Mouse (Mus musculus) spleen, postnatal 10 days (tissue): ENCODE data around the gene Cetn2.
A peak's percentile ranks its signal among the peaks of the same experiment; 100 is the strongest.

Experiments used
- DNase-seq, 2 experiments: peaks; one replicate each; pipeline ENCODE4 v3.0.0; 2021 to 2022; ENCODE audit warnings: low spot score in 2 of 2

Gene Cetn2

GRCm38 (mm10) chrX:72917884-72918681, at the start of gene Cetn2, which contains the start of gene Nsdhl:
Gene Cetn2, minus strand, starts transcription at chrX:72918411.
Gene Nsdhl, plus strand, starts transcription at chrX:72918557.
- peak; percentile 59 to 86 for DNase-seq

DNA sequence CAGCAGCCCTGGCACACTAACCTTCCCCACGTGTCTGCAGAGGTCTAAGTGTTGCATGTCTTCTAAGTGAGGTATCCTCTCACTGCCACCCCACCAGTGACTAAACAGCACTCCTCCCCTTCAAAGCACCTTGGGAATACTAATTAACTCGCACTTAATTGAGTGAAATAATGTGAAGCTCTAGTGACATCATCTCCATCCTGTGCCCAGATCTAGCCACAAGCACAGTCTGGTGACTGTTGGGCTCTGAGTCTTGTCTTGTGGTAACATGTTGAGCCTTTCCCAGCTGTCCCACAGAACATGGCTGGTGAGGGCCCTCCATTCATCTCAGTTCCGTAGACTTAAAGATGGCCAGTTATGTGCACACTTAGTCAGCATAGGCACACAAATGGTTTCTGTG, 44.5 kb upstream of the Cetn2 start:
- no peak for DNase-seq

DNA sequence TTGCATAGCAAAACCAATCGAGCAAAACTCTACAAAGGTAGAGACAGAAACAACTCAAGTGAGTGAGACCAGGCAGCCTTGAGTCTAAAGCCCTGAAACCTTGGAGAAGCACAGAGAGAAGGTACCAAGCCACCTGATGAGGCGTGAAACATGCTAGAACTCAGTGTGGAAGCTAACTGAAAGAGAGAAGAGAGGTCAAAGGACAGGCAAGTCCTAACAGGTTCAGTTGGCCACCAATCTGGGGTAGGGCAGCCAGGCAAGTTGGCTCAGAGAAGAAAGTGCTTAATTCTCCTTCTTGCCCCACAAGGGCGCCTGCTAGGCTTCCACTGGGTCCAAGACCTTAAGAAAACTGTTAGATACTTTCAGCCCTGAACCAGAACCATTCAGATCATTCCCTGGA, 43.3 kb upstream of the Cetn2 start:
- no peak for DNase-seq

DNA sequence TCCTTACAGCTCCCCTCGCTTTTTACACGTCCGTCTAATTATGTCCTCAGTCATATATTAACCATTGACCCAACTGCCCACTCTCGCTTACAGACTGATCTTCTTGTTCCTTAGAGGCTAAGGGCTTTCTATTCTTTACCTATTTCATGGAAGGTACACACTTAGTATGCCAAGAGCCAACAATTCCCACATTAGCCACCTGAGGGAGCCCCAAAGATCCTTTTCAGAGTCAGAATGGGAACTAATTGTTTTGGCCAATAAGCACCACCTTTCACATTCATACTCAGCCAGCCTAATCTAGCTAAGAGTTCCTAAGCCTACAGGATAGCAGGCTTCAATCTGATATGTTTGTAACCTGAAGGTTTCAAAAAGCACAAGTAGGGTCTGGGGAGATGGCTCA, 42.2 kb upstream of the Cetn2 start:
- DNase-seq: peak in 1 of 2 experiments; percentile 20

GRCm38 (mm10) chrX:72956486-72956885, 38.3 kb upstream of the Cetn2 start:
- DNase-seq: no peak

- no peak for DNase-seq
These were observed 35.3 kb upstream of the Cetn2 start for GRCm38 (mm10) chrX:72953464-72953863.

GRCm38 (mm10) chrX:72921391-72921790, 3.2 kb upstream of the Cetn2 start:
- DNase-seq: no peak

GRCm38 (mm10) chrX:72918682-72919059, 460 bp upstream of the Cetn2 start:
- no peak for DNase-seq

GRCm38 (mm10) chrX:72911611-72912010, 6.6 kb downstream of the Cetn2 start:
- DNase-seq: no peak

DNA sequence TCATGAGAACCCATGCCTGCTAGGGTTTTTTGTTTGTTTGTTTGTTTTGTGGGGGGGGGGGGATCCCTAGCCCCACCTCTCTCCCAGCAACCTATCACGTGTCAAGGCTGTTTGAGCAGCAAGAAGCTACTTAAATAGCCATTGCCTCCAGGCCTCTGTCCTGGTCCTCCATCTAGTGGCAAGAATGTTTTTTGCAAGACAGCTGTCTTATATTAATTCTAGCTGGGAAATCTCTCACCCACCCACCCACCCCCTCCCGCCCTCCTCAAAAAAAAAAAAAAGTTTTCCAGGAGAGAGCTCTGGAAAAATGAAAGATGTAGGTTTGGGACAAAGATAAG, 9.8 kb downstream of the Cetn2 start:
- DNase-seq: no peak

- DNase-seq: no peak
These were observed 10.4 kb downstream of the Cetn2 start for GRCm38 (mm10) chrX:72907619-72908403.

DNA sequence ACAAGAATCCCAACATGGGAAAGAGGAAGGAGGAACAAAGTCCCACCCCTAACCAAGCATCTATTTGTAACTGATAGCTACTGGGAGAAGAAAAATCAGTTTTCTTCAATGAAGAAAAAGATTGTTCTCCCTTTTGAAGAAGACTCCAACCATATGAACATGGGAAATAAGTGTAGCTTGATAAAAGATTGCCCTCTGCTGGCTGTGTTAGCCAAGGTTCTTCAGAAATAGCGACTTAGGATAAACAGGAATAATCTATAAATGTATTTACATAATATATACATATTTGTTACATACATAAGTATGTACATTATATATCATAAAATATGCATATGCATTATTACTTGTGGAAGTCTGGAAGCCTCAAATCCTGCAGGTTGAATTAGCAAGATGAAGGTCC, 15.7 kb downstream of the Cetn2 start:
- no peak for DNase-seq

DNA sequence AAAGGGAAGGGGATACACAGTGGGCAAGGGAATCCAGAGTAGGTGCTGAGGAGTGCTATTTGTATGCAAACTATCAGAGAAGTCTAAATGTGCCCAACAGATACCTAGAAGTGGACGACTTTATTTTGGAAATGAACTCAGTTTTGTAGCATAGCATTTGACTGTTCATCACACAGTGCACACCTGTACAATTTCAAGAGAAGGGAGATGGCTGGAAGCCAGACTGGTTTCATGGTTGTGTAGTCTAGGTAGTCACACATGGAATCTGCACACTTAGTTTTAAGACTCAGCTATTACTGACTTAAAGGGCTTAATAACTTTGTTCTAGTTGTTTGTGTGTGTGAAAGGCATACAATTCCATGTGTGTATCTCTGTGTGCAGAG, 22.2 kb downstream of the Cetn2 start:
- DNase-seq: no peak

DNA sequence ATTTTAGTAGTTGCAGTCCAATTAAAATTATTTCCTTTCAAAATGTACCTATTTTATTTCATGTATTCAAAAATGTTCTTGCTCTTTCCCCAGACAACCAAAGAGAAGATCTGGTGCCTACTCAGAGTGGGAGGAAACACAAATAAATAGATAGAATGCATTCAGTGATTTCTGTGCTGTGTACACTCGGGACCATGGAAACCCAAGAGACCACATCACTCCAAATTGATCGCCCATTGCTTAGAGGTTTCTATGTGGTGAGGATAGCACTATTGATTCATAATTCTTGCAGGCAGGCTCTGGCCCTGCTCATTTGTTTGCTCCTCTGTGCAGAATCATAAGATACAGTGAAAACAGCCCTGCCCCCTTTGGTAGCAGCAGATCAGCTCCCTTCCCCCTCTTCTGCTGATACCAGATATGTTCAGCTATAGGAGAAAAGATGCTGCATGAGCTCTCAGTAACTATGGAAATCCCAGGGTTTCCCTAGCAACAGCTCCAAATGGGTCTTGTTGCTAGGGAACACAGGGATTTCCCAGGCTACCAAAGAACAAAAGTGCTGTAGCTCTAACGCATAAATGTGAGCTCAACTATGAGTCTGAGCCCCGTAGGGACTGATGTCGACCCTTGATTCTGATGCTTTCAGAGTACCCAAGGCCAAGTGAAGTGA, 22.7 kb downstream of the Cetn2 start:
- DNase-seq: no peak
